Mouse (Mus musculus): ENCODE data around the gene Ugt1a2.

DNA sequence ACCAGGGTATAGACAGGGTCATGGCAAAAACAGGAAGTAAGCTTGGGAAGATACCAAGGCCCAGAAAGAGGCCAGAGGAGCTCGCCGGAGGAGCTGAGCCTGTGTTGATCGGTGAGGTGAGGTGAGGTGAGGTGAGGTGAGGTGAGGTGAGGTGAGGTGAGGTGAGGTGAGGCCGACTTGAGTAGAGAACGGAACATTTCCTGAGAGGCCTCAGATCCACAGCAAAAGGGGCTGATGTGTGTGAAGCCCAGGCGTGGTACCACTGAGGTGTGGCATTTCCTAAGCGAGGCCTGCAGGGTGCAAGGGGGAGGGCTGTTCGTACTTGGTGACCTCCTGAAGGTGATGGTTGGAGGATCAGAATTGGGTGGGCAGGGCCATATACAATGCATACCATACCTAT, 52.7 kb downstream of the Ugt1a2 start:
- TF ChIP-seq CTCF (IDR thresholded peaks at IDR 0.05; ENCODE audit: insufficient read depth, low read depth, low read length) (no peak), POLR2A (IDR thresholded peaks at IDR 0.05; ENCODE audit: insufficient read depth, low read depth, low read length) (no peak)
